Mouse (Mus musculus): Measurements from ENCODE around the gene Vegfa. TPM values are rescaled to one million over a fixed set of nuclear protein-coding genes. Genes with fewer than 3 reads are reported as not detected.
A peak's percentile ranks its signal among the peaks of the same experiment; 100 is the strongest.

Gene Vegfa
- polyA plus RNA-seq, 1 experiment from 2014 or later = 5.7 TPM

- no peak overlapping the region for H3K4me2 ChIP-seq
- H3K27me3 ChIP-seq (replicated peaks) = no peaks in the 10 kb centered on the region
- H3K9me3 ChIP-seq = no peaks in the 10 kb centered on the region
- H3K4me1 ChIP-seq = peaks cover 26% of the 10 kb centered on the region
- H3K36me3 ChIP-seq = peaks cover 57% of the 10 kb centered on the region
- H3K4me3 ChIP-seq (replicated peaks) = no peak overlapping the region
- WGBS = 92% methylated on average over 8 of the region's 8 CpGs
- no peak for ATAC-seq (ENCODE audit: insufficient read depth, low FRiP score, low read depth)
- H3K9ac ChIP-seq = no peak overlapping the region
- H3K27ac ChIP-seq = no peak overlapping the region
Observed at GRCm38 (mm10) chr17:46023572-46023971, 8.6 kb downstream of the Vegfa start.

- Histone ChIP-seq H3K27me3 (replicated peaks) (no peaks in the 10 kb centered on the region), H3K9me3 (no peaks in the 10 kb centered on the region), H3K36me3 (peaks cover 58% of the 10 kb centered on the region), H3K4me2 (no peak overlapping the region), H3K27ac (no peak overlapping the region), H3K4me1 (peaks cover 21% of the 10 kb centered on the region), H3K4me3 (replicated peaks) (no peak overlapping the region), H3K9ac (no peak overlapping the region)
- no peak for ATAC-seq (ENCODE audit: insufficient read depth, low FRiP score, low read depth)
- 83% methylated on average over 6 of the region's 6 CpGs for WGBS
Observed at GRCm38 (mm10) chr17:46022934-46023333, 9.2 kb downstream of the Vegfa start.

GRCm38 (mm10) chr17:46022427-46022826 lies 9.7 kb downstream of the Vegfa start:
- no peaks in the 10 kb centered on the region for H3K9me3 ChIP-seq
- no peak overlapping the region for H3K4me3 ChIP-seq (replicated peaks)
- no peak for ATAC-seq (ENCODE audit: insufficient read depth, low FRiP score, low read depth)
- no peak overlapping the region for H3K9ac ChIP-seq
- H3K4me2 ChIP-seq = no peak overlapping the region
- peaks cover 58% of the 10 kb centered on the region for H3K36me3 ChIP-seq
- H3K27ac ChIP-seq = no peak overlapping the region
- WGBS = 85% methylated on average over 4 of the region's 4 CpGs
- H3K27me3 ChIP-seq (replicated peaks) = no peaks in the 10 kb centered on the region
- peaks cover 16% of the 10 kb centered on the region for H3K4me1 ChIP-seq

- ATAC-seq (ENCODE audit: insufficient read depth, low FRiP score, low read depth) = no peak
- H3K4me3 ChIP-seq (replicated peaks) = no peak overlapping the region
- 93% methylated on average over 9 of the region's 9 CpGs for WGBS
- no peaks in the 10 kb centered on the region for H3K9me3 ChIP-seq
- no peaks in the 10 kb centered on the region for H3K27me3 ChIP-seq (replicated peaks)
- peaks cover 59% of the 10 kb centered on the region for H3K36me3 ChIP-seq
- peaks cover 10% of the 10 kb centered on the region for H3K4me1 ChIP-seq
- H3K27ac ChIP-seq = no peak overlapping the region
- H3K9ac ChIP-seq = no peak overlapping the region
- no peak overlapping the region for H3K4me2 ChIP-seq
Observed at GRCm38 (mm10) chr17:46021760-46022159, 10.4 kb downstream of the Vegfa start.

GRCm38 (mm10) chr17:46021173-46021572 lies 11.0 kb downstream of the Vegfa start:
- H3K4me1 ChIP-seq = peaks cover 7% of the 10 kb centered on the region
- H3K4me3 ChIP-seq (replicated peaks) = no peak overlapping the region
- no peak overlapping the region for H3K9ac ChIP-seq
- H3K36me3 ChIP-seq = peaks cover 63% of the 10 kb centered on the region
- H3K9me3 ChIP-seq = no peaks in the 10 kb centered on the region
- H3K27me3 ChIP-seq (replicated peaks) = no peaks in the 10 kb centered on the region
- ATAC-seq (ENCODE audit: insufficient read depth, low FRiP score, low read depth) = no peak
- H3K27ac ChIP-seq = no peak overlapping the region
- WGBS = 86% methylated on average over 7 of the region's 7 CpGs
- H3K4me2 ChIP-seq = no peak overlapping the region

GRCm38 (mm10) chr17:46020579-46020978 lies 11.6 kb downstream of the Vegfa start:
- H3K4me3 ChIP-seq (replicated peaks) = no peak overlapping the region
- no peak overlapping the region for H3K9ac ChIP-seq
- no peak overlapping the region for H3K4me2 ChIP-seq
- H3K4me1 ChIP-seq = peaks cover 2% of the 10 kb centered on the region; the same call in 1 of the 2 replicates
- H3K27ac ChIP-seq = no peak overlapping the region
- no peaks in the 10 kb centered on the region for H3K9me3 ChIP-seq
- 78% methylated on average over 7 of the region's 7 CpGs for WGBS
- H3K27me3 ChIP-seq (replicated peaks) = no peaks in the 10 kb centered on the region
- peaks cover 68% of the 10 kb centered on the region for H3K36me3 ChIP-seq
- ATAC-seq (ENCODE audit: insufficient read depth, low FRiP score, low read depth) = no peak

GRCm38 (mm10) chr17:46018736-46019004 lies 13.5 kb downstream of the Vegfa start:
- H3K9ac ChIP-seq = no peak overlapping the region
- no peak overlapping the region for H3K4me2 ChIP-seq
- H3K4me3 ChIP-seq (replicated peaks) = no peak overlapping the region
- no peaks in the 10 kb centered on the region for H3K27me3 ChIP-seq (replicated peaks)
- H3K27ac ChIP-seq = no peak overlapping the region
- WGBS = 86% methylated on average over 10 of the region's 10 CpGs
- no peaks in the 10 kb centered on the region for H3K9me3 ChIP-seq
- no peak for ATAC-seq (ENCODE audit: insufficient read depth, low FRiP score, low read depth)
- H3K4me1 ChIP-seq = no peaks in the 10 kb centered on the region
- H3K36me3 ChIP-seq = peaks cover 52% of the 10 kb centered on the region

- Histone ChIP-seq H3K27ac (no peak overlapping the region), H3K9ac (no peak overlapping the region), H3K36me3 (peaks cover 49% of the 10 kb centered on the region), H3K4me1 (no peaks in the 10 kb centered on the region), H3K4me2 (no peak overlapping the region), H3K9me3 (no peaks in the 10 kb centered on the region), H3K27me3 (replicated peaks) (no peaks in the 10 kb centered on the region), H3K4me3 (replicated peaks) (no peak overlapping the region)
- ATAC-seq (ENCODE audit: insufficient read depth, low FRiP score, low read depth) = 0 out of 2 replicates have a peak, but pooled peaks have one; percentile 7
- 76% methylated on average over 24 of the region's 24 CpGs for WGBS
Observed at GRCm38 (mm10) chr17:46017946-46018735, 14.0 kb downstream of the Vegfa start.

GRCm38 (mm10) chr17:46016617-46017016 lies 15.6 kb downstream of the Vegfa start:
- H3K4me1 ChIP-seq = no peaks in the 10 kb centered on the region
- ATAC-seq (ENCODE audit: insufficient read depth, low FRiP score, low read depth) = no peak
- H3K9ac ChIP-seq = no peak overlapping the region
- no peaks in the 10 kb centered on the region for H3K9me3 ChIP-seq
- WGBS = 89% methylated on average over 5 of the region's 5 CpGs
- no peak overlapping the region for H3K27ac ChIP-seq
- H3K4me2 ChIP-seq = no peak overlapping the region
- no peaks in the 10 kb centered on the region for H3K27me3 ChIP-seq (replicated peaks)
- peaks cover 34% of the 10 kb centered on the region for H3K36me3 ChIP-seq
- no peak overlapping the region for H3K4me3 ChIP-seq (replicated peaks)

- H3K27me3 ChIP-seq (replicated peaks) = no peaks in the 10 kb centered on the region
- no peak for ATAC-seq (ENCODE audit: insufficient read depth, low FRiP score, low read depth)
- H3K36me3 ChIP-seq = peaks cover 28% of the 10 kb centered on the region
- no peak overlapping the region for H3K27ac ChIP-seq
- no peak overlapping the region for H3K9ac ChIP-seq
- WGBS = 87% methylated on average over 6 of the region's 6 CpGs
- no peak overlapping the region for H3K4me3 ChIP-seq (replicated peaks)
- H3K4me1 ChIP-seq = no peaks in the 10 kb centered on the region
- H3K4me2 ChIP-seq = no peak overlapping the region
- H3K9me3 ChIP-seq = no peaks in the 10 kb centered on the region
Observed at GRCm38 (mm10) chr17:46015967-46016366, 16.2 kb downstream of the Vegfa start.

- WGBS = 88% methylated on average over 2 of the region's 2 CpGs
- no peak for ATAC-seq (ENCODE audit: insufficient read depth, low FRiP score, low read depth)
- no peak overlapping the region for H3K9ac ChIP-seq
- no peak overlapping the region for H3K4me3 ChIP-seq (replicated peaks)
- H3K36me3 ChIP-seq = peaks cover 18% of the 10 kb centered on the region
- no peak overlapping the region for H3K27ac ChIP-seq
- no peaks in the 10 kb centered on the region for H3K9me3 ChIP-seq
- no peak overlapping the region for H3K4me2 ChIP-seq
- H3K27me3 ChIP-seq (replicated peaks) = no peaks in the 10 kb centered on the region
- no peaks in the 10 kb centered on the region for H3K4me1 ChIP-seq
Observed at GRCm38 (mm10) chr17:46014935-46015334, 17.2 kb downstream of the Vegfa start.

GRCm38 (mm10) chr17:46013549-46013948 lies 18.6 kb downstream of the Vegfa start:
- WGBS = 82% methylated on average over 15 of the region's 15 CpGs
- ATAC-seq (ENCODE audit: insufficient read depth, low FRiP score, low read depth) = no peak

GRCm38 (mm10) chr17:46012211-46012610 lies 20.0 kb downstream of the Vegfa start:
- WGBS = 31% methylated on average over 8 of the region's 8 CpGs
- peak overlapping the region; percentile 26; the same call in 1 of the 2 replicates for H3K27ac ChIP-seq
- no peak for ATAC-seq (ENCODE audit: insufficient read depth, low FRiP score, low read depth)

More at GRCm38 (mm10) chr17:46013549-46013948, 18.6 kb downstream of the Vegfa start:
- no peak overlapping the region for H3K4me2 ChIP-seq
- H3K9me3 ChIP-seq = no peaks in the 10 kb centered on the region
- peaks cover 14% of the 10 kb centered on the region for H3K36me3 ChIP-seq
- H3K9ac ChIP-seq = no peak overlapping the region
- H3K4me1 ChIP-seq = no peaks in the 10 kb centered on the region
- no peaks in the 10 kb centered on the region for H3K27me3 ChIP-seq (replicated peaks)
- H3K27ac ChIP-seq = no peak overlapping the region
- no peak overlapping the region for H3K4me3 ChIP-seq (replicated peaks)

More at GRCm38 (mm10) chr17:46012211-46012610, 20.0 kb downstream of the Vegfa start:
- H3K4me1 ChIP-seq = no peaks in the 10 kb centered on the region
- H3K9me3 ChIP-seq = no peaks in the 10 kb centered on the region
- no peak overlapping the region for H3K4me3 ChIP-seq (replicated peaks)
- no peak overlapping the region for H3K4me2 ChIP-seq
- peaks cover 13% of the 10 kb centered on the region; the same call in 1 of the 2 replicates for H3K36me3 ChIP-seq
- H3K9ac ChIP-seq = no peak overlapping the region
- no peaks in the 10 kb centered on the region for H3K27me3 ChIP-seq (replicated peaks)
